8 mouse cellular contexts compared by ENCODE assay signal in the genomic region with DNA sequence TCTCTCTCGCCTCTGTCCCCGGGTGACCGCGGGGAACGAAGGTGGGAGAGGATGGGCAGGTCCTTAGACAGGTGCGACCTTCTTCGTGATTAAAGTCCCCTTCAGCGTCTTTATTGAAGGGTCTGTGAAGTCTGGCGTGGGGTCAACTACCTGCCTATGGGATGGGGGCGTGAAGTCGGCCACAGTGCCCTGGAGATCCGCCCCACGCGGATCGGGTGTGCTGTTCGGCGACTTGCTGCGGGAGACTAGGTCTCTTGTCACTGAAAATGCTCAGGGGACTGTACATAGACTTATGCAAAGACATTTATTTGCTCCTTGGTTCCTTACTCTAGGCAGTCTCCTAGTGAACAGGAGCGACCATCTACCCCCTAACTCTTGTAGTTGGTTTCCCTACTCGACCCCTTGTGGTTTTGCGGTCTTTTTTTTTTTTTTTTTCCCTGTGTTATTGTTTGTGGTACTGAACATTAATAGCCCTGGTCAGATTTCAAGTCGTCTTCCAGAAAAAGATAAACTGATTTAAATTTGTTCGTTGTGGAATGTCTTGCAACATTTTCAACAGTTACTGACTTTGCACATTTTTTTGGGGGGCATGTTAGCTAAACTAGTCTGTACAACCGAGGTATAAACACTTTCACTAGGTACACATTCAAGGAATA. TPM values are rescaled to one million over a fixed set of nuclear protein-coding genes. Genes with fewer than 3 reads are reported as not detected.
A peak's percentile ranks its signal among the peaks of the same experiment; 100 is the strongest.
DNase-seq lines count a peak whose midpoint lies in the region; ATAC-seq and TF ChIP-seq lines count a peak whose summit lies in the region.

No protein-coding gene starts in this region.

- intact Hi-C loops in left cerebral cortex, postnatal 4 days (cut with DNase I): no loop called here

- no peaks in the 10 kb centered on the region for H3K36me3 ChIP-seq in liver, adult 2 months (ENCODE audit: control insufficient read depth, insufficient read depth, low read length)
- H3K36me3 ChIP-seq in embryonic facial prominence, embryonic 12.5 days: no peaks in the 10 kb centered on the region
- H3K36me3 ChIP-seq in limb, embryonic 10.5 days: peaks cover 3% of the 10 kb centered on the region; the same call in 1 of the 2 replicates
- no peaks in the 10 kb centered on the region for H3K36me3 ChIP-seq in neural tube, embryonic 15.5 days

- DNase-seq in liver, adult 2 months (ENCODE audit: extremely low read depth, low read depth, low spot score): no peak
- DNase-seq in liver: no peak
- DNase-seq in limb, embryonic 10.5 days (ENCODE audit: low spot score): no peak
- no peak for DNase-seq in left cerebral cortex, postnatal 4 days
- no peak for DNase-seq in adrenal gland, postnatal 10 days
- no peak for DNase-seq in gastrocnemius, postnatal 10 days

- H3K27me3 ChIP-seq in liver, adult 2 months (ENCODE audit: control insufficient read depth, insufficient read depth, low read length): no peaks in the 10 kb centered on the region
- H3K27me3 ChIP-seq in embryonic facial prominence, embryonic 12.5 days: no peaks in the 10 kb centered on the region
- no peaks in the 10 kb centered on the region for H3K27me3 ChIP-seq in limb, embryonic 10.5 days (ENCODE audit: low read depth, poor library complexity, severe bottlenecking)
- no peaks in the 10 kb centered on the region for H3K27me3 ChIP-seq in neural tube, embryonic 15.5 days (replicated peaks)

- peak overlapping the region; percentile 88 for H3K9ac ChIP-seq in liver, adult 2 months (ENCODE audit: low read depth, low read length)
- H3K9ac ChIP-seq in embryonic facial prominence, embryonic 12.5 days: peak overlapping the region; percentile 70
- H3K9ac ChIP-seq in neural tube, embryonic 15.5 days (replicated peaks): peak overlapping the region; percentile 91

- TF ChIP-seq POLR2A in liver, adult 2 months (IDR thresholded peaks at IDR 0.05; ENCODE audit: extremely low read depth, insufficient read depth, low read length): no peak

- peak overlapping the region; percentile 77 for H3K4me3 ChIP-seq in liver, adult 2 months (ENCODE audit: insufficient read depth, low read depth, low read length)
- peak overlapping the region; percentile 55 for H3K4me3 ChIP-seq in embryonic facial prominence, embryonic 12.5 days
- peak overlapping the region; percentile 80 for H3K4me3 ChIP-seq in limb, embryonic 10.5 days
- H3K4me3 ChIP-seq in neural tube, embryonic 15.5 days (replicated peaks): peak overlapping the region; percentile 80

- WGBS in liver, adult 2 months: 1% methylated on average over 24 of the region's 24 CpGs
- 5% methylated on average over 22 of the region's 24 CpGs for WGBS in embryonic facial prominence, embryonic 12.5 days
- 5% methylated on average over 24 of the region's 24 CpGs for WGBS in limb, embryonic 10.5 days
- WGBS in neural tube, embryonic 15.5 days: 5% methylated on average over 24 of the region's 24 CpGs

- TF ChIP-seq CTCF in liver, adult 2 months (IDR thresholded peaks at IDR 0.05; ENCODE audit: low read depth, low read length): no peak

- H3K4me1 ChIP-seq in liver, adult 2 months (ENCODE audit: control insufficient read depth, insufficient read depth, low read length): peaks cover 3% of the 10 kb centered on the region; the same call in 1 of the 2 replicates
- H3K4me1 ChIP-seq in embryonic facial prominence, embryonic 12.5 days: no peaks in the 10 kb centered on the region
- peaks cover 8% of the 10 kb centered on the region; the same call in 1 of the 2 replicates for H3K4me1 ChIP-seq in limb, embryonic 10.5 days
- peaks cover 22% of the 10 kb centered on the region for H3K4me1 ChIP-seq in neural tube, embryonic 15.5 days

- peak; percentile 54 for ATAC-seq in embryonic facial prominence, embryonic 12.5 days (ENCODE audit: insufficient number of reproducible peaks, insufficient read depth, low FRiP score, low TSS enrichment)
- ATAC-seq in neural tube, embryonic 15.5 days (ENCODE audit: low FRiP score): peak; percentile 49

- no peaks in the 10 kb centered on the region for H3K9me3 ChIP-seq in embryonic facial prominence, embryonic 12.5 days
- H3K9me3 ChIP-seq in limb, embryonic 10.5 days (replicated peaks): no peaks in the 10 kb centered on the region
- no peaks in the 10 kb centered on the region for H3K9me3 ChIP-seq in neural tube, embryonic 15.5 days (replicated peaks)

- H3K79me2 ChIP-seq in liver, adult 2 months (ENCODE audit: control insufficient read depth, insufficient read depth, low read length): peaks cover 6% of the 10 kb centered on the region; the same call in 1 of the 2 replicates

- H3K4me2 ChIP-seq in embryonic facial prominence, embryonic 12.5 days (replicated peaks): peak overlapping the region; percentile 76
- peak overlapping the region; percentile 81 for H3K4me2 ChIP-seq in neural tube, embryonic 15.5 days

- H3K27ac ChIP-seq in liver, adult 2 months (replicated peaks; ENCODE audit: insufficient read depth, low read depth, low read length): peak overlapping the region; percentile 93
- peak overlapping the region; percentile 91 for H3K27ac ChIP-seq in embryonic facial prominence, embryonic 12.5 days
- H3K27ac ChIP-seq in limb, embryonic 10.5 days: peak overlapping the region; percentile 94
- H3K27ac ChIP-seq in neural tube, embryonic 15.5 days (replicated peaks): peak overlapping the region; percentile 96

RNA-seq across cellular contexts. Expression of gene Adam17, which starts 0.5 kb away (rescaled TPM):
- 14.7 and 16.7 TPM in 2 replicates for total RNA-seq in liver, adult 2 months (2014; rRNA removed)
- polyA plus RNA-seq in liver, adult 2 months (2012; rRNA removed): 9.5 and 10.5 TPM in 2 replicates
- 43.6 and 44.7 TPM in 2 replicates for polyA plus RNA-seq in embryonic facial prominence, embryonic 12.5 days (2016; fragmentation: Nextera tagmentation; extraction: Ambion mirVana)
- 43.9 and 47.9 TPM in 2 replicates for polyA plus RNA-seq in limb, embryonic 10.5 days (2016; fragmentation: Nextera tagmentation; extraction: Ambion mirVana)
- polyA plus RNA-seq in neural tube, embryonic 15.5 days (2015; fragmentation: Nextera tagmentation; extraction: Ambion mirVana): 15.6 and 20.6 TPM in 2 replicates
- 10 to 100 TPM; 18.7 to 24.8 TPM for total RNA-seq in left cerebral cortex, postnatal 4 days (2021)
- total RNA-seq in adrenal gland, postnatal 10 days (2021): 10 to 100 TPM; 48.0 to 53.1 TPM
- 10 to 100 TPM; 31.2 to 36.6 TPM for total RNA-seq in gastrocnemius, postnatal 10 days (2021)

RNA-seq across cellular contexts. Expression of gene Ywhaq, which starts 43.5 kb away (rescaled TPM):
- total RNA-seq in liver, adult 2 months (2014; rRNA removed): 78.0 and 81.4 TPM in 2 replicates
- polyA plus RNA-seq in liver, adult 2 months (2012; rRNA removed): 25.7 and 33.4 TPM in 2 replicates
- polyA plus RNA-seq in embryonic facial prominence, embryonic 12.5 days (2016; fragmentation: Nextera tagmentation; extraction: Ambion mirVana): 875 and 900 TPM in 2 replicates
- 878 and 895 TPM in 2 replicates for polyA plus RNA-seq in limb, embryonic 10.5 days (2016; fragmentation: Nextera tagmentation; extraction: Ambion mirVana)
- polyA plus RNA-seq in neural tube, embryonic 15.5 days (2015; fragmentation: Nextera tagmentation; extraction: Ambion mirVana): 975 and 1,056 TPM in 2 replicates
- total RNA-seq in left cerebral cortex, postnatal 4 days (2021): 100 to 1,000 TPM; 657 to 673 TPM
- 100 to 1,000 TPM; 236 to 242 TPM for total RNA-seq in adrenal gland, postnatal 10 days (2021)
- total RNA-seq in gastrocnemius, postnatal 10 days (2021): 10 to 100 TPM; 81.9 to 99.8 TPM

RNA-seq across cellular contexts. Expression of gene Iah1, which starts 57.8 kb away (rescaled TPM):
- total RNA-seq in liver, adult 2 months (2014; rRNA removed): 258 and 346 TPM in 2 replicates
- 330 and 339 TPM in 2 replicates for polyA plus RNA-seq in liver, adult 2 months (2012; rRNA removed)
- 58.1 and 58.9 TPM in 2 replicates for polyA plus RNA-seq in embryonic facial prominence, embryonic 12.5 days (2016; fragmentation: Nextera tagmentation; extraction: Ambion mirVana)
- 50.3 and 51.3 TPM in 2 replicates for polyA plus RNA-seq in limb, embryonic 10.5 days (2016; fragmentation: Nextera tagmentation; extraction: Ambion mirVana)
- 25.9 and 33.0 TPM in 2 replicates for polyA plus RNA-seq in neural tube, embryonic 15.5 days (2015; fragmentation: Nextera tagmentation; extraction: Ambion mirVana)
- 10 to 100 TPM; 18.7 to 22.2 TPM for total RNA-seq in left cerebral cortex, postnatal 4 days (2021)
- total RNA-seq in adrenal gland, postnatal 10 days (2021): 10 to 100 TPM; 73.4 to 86.9 TPM
- 10 to 100 TPM in 1 of 2 experiments, 1 to 10 TPM in 1; 9.5 to 14.2 TPM for total RNA-seq in gastrocnemius, postnatal 10 days (2021)
